Mouse (Mus musculus): ENCODE data around the gene Ccdc141.

Ccdc141 gene

DNA sequence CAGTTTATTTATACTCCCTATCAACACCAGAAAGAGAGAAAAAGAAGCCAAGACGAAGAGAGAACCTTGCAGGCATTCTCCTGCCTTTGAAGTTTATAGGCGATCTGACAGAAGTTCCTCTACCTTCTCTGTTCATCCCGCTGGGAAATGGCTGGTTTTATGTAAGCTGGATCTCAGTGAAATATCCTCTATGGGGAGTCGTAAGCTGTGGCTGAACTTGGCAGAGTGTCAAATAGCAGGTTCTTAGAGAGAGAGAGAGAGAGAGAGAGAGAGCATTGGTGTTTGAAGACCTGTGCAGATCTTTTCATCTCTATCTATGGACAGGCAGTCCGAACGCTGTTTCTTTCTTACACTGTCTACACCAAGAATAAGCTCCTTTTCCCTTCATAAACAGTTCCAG is 2.9 kb upstream of the Ccdc141 start:
- DNase-seq: peak in 1 of 2 experiments; percentile 30

DNA sequence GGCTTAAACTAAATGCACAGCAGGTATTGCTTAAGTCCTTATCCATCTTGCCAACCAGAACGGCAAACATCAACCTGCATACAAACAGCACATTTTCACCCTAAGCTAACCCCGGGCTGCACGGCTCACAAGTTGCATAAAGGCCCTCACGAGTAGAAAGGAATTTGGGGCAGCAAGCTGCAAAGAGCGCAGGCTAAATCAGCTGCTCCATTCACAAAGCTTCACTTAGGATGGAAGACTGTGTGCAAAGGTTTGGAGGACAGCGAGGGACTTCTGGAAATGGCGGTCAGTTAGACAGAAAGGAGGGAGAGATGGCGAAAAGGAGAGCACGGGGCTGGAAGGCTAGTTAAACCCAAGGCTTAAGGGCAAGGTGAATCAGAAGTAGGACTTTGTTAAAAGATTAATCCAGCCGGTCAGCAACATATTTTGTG is 1.8 kb upstream of the Ccdc141 start:
- DNase-seq: peak; percentile 58 to 79

DNA sequence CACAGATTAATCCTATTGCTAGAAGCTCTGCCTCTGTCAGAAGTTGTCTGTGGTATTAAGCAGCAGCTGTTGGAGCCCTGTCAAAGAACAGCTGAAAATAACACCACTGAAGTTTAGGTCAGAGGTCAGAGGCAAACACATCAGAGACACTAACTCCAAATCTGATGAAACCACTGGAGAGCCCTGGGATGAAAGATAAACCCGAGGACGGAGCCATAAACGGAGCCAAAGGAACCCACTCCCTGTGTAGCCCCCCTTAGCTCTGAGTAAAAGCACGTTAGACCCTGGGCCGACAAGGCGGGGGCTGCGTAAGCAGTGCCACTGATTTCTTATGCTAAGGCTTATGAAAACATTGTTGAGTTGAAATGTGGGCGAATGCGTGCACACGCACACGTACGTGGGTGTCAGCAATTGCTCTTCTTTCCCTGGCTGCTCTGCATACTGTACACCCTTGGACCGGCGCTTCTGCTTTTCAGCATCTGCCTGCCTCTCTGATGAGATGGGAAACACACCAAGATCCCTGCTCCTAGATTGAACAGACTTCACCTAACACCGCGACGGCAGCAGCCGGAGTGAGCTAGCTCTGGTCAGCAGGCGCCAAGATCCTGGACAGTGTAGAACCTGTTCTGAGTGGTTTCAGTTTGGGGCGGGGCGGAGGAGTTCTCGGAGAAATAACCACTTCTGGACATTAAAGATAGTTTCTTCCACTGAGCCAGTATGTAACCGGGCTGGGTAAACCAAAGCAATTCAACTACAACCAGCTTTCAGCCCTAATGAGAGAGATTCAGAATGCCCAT is 1.2 kb upstream of the Ccdc141 start:
- DNase-seq: peak; percentile 85 to 92

DNA sequence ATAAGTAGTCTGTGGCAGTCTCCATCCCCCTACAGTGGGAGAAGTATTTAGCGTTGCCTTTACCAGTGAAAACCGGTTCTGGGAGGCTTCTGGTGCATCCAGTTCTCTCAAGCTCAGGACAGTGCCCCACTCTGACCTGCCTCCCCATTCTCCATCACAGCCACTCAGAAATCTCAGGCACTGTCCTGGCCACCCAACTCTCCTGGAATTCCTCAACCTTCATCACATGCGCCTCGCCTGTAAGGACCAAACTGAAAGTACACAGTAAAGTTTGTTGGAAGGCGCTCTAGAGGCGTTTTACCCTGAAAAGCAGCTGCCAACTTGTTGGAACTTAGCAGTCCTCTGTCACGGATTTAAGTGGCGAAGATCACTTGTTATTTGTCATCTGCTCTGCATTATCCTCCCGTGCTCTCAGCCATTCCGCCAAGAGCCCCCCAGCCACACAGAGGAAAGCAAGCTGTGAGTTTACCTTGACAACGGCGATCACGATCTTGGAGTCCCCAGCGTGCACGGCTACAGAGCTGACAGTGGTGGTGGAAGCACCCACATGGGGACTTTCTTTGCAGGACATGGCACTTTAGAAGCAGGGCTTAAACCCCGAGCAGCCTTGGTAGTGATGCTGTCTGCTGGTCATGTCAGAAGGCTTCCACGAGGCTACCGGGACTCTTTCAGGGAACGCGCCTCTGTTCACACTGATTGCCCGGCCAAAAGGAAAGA is 362 bp downstream of the Ccdc141 start:
- DNase-seq: peak; percentile 65 to 86

DNA sequence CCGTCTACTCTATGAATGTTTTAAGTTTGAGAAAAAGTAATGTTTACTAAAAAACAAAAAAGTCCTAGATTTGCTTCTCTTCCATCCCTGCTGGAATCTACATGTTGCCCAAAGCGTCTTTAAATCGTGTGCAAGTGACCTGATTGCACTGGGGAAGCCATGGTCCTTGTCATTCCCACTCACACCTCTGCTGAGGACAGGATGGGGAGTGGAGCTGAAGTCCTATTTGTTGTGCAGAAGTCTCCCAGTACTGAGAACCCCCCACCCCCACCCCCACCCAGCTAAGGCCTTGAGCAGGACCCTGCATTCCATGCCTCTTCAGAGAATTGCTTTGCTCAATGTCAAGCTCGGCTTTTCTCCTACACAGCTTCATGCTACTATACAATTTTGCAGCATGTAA is 1.2 kb downstream of the Ccdc141 start:
- no peak for DNase-seq

DNA sequence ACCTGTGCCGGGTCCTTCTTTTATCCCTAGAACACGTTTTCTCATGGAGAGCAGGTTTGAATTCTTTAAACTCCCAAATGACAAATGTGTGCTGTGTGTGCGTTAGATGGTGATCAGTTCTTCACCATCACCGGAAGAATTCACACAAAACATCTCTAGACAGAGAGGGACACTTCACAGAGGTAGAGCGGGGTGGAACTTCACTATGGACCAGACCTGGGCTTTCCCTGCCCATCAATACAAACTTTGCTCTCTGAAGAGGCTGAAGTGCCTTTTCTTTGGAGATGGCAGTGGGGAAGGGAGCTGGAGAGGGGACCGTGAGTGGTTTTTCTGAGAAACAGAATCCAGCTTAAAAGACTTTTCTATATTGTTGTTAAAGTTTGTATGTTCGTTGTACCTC is 1.7 kb downstream of the Ccdc141 start:
- no peak for DNase-seq

DNA sequence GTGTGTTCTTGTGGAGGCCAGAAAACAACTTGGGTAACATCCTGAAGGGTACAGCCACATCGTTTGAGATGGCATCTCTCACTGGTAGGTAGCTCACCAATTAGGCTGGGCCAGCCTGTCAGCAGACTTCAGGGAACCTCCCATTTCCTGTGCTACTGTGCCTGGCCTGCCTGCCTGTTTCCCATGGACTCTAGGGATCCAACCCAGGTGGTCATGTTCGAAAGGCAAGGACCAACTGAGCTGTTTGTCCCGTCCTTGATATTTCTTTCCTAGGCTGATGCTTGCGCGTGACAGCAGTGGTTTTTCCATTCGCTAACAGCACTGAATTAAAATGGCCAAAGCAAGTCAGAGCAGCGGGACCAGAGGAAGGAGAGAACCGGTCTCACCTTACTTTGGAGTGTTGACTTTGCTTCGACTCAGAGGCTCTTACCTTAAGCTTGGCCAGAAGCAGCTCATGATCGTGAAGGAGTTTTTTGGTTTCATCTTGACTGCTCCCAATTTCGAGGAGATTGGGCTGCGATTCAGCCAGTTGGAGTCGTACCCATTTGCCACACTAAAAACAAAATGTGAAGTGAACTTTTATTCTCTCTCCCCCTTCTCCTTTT is 2.3 kb downstream of the Ccdc141 start:
- DNase-seq: peak in 1 of 2 experiments; percentile 43

DNA sequence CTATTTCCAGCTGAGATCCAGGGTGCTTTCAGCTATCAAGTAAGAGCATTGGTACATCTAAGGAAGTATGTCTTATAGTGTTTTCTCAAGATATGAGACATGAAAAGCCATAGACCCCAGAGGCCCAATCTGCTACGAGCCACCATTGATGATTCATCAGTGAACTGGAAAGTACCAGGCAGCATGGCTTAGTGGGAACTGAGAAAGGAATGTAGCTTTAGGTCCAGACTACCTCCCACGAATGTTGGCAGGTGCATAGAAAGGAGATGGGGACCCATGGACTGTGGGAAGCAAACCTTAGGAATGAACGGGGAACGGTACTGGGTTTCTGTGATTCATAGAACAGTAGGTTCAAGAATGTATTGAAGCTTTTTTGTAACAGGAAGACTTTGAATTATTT is 4.1 kb downstream of the Ccdc141 start:
- no peak for DNase-seq

DNA sequence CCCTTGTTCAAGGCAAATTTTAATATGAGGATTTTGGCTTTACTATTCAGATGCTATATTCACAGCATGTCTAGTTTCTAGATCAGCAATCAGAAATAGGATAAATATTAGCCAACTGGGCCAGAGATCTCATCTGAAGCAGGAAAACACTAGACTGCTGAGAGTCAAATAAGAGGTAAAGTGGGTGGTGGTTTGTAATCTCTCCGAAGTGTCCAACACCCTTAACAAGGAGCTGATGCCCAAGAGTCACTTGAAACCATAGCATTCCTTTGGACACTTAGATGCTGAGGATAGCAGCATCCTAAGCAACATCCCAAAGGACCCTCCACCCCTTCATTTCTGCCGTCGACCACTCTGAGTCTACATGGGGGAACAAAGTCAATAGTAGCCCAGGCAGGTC is 5.8 kb downstream of the Ccdc141 start:
- DNase-seq: no peak

DNA sequence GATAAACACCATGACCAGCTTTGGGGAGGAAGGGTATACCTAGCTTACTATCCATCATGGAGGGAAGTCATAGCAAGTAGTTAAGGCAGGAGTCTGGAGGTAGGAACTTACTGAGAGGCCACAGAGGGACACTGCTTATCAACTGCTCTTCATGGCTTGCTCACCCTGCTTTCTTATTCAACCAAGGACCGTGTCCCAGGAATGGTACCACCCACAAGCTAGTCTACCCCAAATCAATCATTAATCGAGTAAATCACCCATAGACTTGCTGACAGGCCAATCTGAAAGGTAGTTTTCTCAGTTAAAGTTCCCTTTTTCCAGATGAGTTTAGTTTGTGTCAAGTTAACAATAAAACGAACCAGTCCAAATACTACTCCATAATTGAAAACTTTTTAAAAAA is 7.1 kb downstream of the Ccdc141 start:
- DNase-seq: peak; percentile 42 to 58

DNA sequence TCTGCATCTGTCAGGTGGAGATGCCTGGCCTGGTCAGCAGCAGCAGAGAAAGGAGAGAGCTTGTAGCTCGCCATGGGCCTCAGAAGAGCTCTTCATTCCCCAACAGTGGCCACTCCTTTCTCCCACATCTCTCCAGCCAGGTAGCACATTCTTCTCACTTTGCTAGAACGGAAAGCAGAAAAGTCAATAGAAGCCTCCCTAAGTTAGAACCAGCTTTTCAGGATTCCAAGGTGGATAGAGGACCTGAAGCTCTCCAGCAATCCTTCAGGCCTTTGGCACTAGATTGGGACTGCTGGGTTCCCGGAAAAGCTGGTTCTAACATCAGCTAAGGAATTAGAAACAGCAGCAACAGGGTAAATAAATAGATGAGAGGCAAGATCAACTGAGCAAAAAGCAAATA is 8.3 kb downstream of the Ccdc141 start:
- no peak for DNase-seq

DNA sequence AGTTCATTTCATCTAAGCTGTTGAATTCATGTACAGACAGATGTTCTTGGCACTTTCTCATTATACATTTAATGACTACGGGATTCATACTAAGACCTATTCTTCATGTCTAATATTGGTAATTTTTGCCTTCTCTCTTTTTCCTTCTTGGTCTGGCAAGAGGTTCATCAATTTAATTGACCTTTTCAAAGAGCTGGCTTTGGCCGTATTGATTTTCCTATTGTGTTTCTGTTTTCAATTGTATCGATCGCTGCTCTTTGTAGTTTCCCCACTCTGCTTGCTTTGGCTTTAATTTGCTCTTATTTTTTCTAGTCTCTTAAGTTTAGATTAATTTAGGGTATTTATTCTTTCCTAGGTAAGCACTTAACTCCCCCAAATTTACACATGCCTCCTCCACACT is 12.9 kb downstream of the Ccdc141 start:
- DNase-seq: no peak

DNA sequence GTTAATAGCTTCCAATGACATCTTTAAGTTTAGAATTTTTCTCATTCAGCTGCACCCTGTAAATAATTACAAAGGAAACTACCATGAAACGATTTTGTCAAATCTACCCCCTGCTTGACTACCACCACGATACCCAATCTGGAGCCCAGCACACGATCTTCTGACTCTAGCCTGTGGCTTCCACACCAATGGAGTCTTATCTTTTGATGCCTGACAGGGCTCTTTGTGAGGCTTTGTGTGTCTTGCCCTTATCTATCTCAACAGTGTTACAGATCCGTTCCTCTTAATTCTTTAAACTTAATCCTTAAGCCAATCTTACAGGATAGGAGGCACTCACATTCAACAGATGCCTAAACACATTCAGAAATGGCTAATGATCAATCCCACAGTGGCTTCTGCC is 16.4 kb downstream of the Ccdc141 start:
- DNase-seq: no peak

DNA sequence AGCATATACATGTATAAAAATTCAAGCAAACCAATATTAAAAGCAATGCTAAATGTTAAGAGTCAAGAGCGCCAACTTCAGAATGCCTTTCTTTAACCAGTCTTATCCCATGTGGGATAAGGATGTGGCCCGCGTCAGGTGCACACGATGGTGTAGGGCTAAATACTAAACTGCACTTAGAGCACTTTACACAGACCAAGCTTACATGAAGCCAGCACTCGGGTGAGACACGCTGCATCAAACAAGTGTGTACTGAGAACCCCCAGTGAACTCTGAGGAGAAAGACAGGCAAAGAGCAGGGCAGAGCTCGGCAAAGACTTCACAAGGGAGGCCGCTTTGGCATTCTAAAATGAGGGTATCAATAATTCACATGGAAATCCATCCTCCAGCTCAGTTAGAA is 19.2 kb downstream of the Ccdc141 start:
- DNase-seq: no peak

DNA sequence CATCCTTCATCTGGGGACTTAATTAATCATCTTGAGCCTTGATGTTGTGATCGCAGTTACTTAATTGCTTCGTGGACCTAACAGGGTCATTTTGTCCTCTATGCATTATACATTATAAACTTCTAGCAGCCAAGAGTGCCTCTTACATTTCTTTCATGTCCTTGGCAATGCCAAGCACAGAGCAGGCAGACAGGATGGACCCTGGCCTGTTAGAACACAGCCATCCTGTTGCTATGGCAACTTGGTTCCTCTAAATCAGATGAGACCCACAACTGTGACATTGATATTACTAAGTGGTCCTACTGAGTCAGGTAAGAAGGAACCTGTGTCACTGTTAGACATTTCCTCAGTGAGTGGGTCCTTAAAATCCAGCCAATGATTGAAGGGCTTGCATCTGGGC is 20.9 kb downstream of the Ccdc141 start:
- DNase-seq: no peak

DNA sequence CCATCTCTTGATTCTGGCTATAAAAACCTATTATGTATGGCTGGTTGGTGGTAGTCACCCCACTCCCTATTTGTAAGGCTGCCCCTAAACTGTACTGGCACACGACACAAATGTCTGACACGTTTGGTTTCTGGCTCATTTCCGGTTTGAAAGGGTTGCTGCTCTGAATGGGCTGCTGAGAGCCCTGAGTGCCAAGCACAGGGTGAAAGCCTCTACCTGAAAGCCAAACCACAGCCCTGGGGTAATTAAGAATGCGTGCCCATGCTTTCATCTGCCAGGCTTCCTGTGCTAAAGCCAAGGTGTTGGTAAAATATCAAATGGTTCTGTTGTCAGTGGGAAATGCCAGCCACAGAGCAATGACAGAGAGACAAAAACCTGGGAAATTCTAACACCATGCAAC is 22.2 kb downstream of the Ccdc141 start:
- peak; percentile 15 to 43 for DNase-seq

DNA sequence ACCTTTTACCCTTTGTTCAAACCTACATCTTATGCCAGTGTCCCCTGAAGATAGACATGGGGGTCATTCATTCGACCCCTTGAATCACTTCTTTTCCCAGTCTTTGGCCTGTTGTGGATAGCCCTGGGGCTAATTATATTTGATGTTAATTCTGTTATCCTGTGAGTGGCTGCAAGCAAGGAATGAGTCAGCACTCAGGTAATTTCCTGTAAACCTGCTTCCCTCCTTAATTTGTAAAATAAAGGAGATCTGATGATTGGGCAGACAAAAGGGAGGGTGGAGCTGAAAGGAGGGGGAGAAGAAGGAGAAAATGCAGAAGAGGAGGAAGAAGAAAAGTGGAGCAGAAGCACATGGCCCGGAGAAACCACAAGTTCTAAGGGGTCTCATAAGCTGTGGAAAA is 23.5 kb downstream of the Ccdc141 start:
- no peak for DNase-seq

DNA sequence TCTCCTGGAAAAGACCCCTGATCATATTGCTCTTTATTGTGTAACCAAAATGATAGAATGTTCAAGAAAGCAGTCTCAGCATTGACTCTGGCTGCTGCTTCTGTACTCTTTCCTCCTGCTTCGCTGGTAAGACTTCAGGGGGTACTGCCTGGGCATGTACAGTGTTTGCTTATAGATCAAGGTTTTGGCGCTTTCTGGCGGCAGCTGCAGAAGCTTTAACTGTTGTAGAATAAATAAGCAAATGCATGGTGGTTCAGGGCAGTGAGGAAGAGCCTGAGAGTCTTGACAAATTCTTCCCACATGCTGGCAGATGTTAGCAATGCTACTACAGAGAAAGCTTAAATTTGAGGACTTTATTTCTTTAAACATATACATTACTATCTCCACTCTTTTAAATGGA is 24.1 kb downstream of the Ccdc141 start:
- DNase-seq: no peak

DNA sequence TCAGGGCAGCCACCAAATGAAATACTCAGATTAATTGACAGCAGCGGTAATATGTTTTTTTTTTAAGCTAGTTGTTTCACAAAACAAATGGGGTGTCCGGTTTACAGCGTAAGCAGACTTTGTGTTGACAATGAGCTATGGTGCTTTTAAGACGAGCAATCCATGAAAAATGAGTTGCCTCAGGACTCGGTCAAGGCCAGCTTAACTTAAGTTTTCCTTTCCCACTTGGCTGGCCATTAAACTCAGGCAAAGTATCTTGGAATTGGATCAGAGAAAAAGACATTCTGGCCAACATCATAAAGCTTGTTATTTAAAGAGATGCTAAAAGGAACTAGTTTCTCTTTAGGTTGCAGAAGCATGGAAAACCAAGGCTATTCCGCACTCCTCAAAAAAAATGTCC is 26.9 kb downstream of the Ccdc141 start:
- DNase-seq: no peak

DNA sequence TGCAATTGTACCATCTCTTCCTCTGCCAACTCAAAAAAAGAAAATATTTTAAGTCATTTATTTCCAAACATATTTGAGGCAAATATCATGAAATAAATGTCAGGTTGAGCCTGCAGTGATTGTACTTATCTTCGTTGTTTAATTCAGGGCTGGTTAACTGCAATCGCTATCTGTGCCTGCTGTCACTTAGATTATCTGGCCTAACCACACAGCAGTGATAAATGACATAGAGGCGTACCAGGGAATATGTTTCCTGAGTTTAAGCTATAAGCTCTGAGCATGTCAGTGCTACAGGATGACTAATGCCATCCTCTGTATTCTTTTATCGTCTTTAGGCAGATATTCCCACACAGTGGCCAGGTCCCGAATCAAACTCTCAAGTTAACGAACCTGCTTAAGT is 31.6 kb downstream of the Ccdc141 start:
- DNase-seq: no peak

DNA sequence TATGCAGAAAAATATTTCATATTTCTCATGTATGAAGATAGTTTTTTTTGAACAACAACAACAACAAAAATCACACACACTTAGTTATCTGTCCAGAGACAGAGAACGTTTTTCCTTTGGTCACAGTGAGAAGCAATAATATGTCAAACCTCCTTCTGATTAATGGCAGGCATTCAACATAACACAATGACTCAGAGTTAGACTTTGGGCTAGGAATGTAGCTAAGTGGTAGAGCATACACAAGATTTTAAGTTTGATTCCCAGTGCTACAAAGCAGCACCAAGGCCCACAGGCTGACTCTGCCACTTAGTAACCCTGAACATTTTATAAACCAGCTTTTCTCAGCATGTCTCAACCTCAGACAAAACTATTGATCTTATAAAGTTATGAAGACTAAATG is 35.5 kb downstream of the Ccdc141 start:
- DNase-seq: no peak

DNA sequence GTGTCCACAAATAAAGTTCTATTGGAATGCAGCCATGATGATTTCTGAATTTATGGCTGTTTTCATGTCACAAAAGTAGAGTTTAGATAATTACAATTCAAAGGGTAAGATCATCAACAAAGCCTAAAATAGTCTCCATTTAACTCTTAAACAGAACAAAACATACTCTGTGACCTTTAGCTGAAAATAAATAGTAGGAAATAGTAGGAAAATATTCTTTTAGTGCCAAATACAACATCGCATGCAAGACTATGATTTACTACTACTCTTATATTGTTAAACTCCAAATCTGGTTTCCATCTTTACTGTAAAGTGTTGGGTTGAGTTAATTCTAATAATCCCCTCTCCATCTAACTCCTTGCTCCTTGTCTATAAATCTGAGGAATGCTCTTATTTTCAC is 37.0 kb downstream of the Ccdc141 start:
- DNase-seq: no peak

DNA sequence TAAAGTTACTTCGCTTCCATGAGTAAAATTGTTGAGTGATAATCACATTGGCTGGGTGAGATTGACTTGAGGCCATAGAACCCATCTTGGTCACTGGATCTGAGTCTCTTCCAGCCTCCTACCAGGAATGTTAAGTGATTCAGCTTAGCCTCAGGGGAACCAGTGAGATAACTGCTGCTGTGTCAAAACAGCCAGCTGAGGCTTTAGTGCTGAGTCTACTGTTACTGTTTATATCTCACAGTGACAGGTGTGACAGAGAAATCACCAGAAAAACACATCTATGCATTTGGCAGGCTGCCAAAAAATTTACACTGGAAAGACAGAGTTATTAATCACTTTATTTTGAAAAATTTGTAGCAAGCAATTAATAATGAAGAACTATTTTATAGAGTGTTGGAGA is 43.5 kb downstream of the Ccdc141 start:
- DNase-seq: no peak

DNA sequence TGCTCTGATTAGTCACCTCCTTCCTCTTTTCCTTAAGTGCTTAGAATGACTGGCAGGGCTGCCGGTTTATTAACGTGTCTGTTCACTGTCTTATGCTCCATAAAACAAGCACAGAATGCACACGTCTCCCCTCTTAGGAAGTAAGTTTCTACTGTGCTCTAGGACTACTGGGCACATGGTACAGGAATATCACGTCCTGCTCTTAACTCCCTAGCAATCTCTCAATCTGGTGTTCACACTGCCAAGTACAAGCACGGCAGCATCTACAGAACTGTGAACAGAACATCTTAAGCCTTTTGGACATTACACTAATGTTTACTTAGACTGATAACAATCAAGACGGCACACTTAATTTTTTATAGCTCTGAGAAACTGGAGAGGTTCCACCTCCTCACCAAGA is 52.3 kb downstream of the Ccdc141 start:
- DNase-seq: no peak
